Mouse (Mus musculus): Measurements from ENCODE around the gene Wasl. TPM values are rescaled to one million over a fixed set of nuclear protein-coding genes. Genes with fewer than 3 reads are reported as not detected.

Gene Wasl
- polyA plus RNA-seq, 1 experiment = 62.3 TPM

DNA sequence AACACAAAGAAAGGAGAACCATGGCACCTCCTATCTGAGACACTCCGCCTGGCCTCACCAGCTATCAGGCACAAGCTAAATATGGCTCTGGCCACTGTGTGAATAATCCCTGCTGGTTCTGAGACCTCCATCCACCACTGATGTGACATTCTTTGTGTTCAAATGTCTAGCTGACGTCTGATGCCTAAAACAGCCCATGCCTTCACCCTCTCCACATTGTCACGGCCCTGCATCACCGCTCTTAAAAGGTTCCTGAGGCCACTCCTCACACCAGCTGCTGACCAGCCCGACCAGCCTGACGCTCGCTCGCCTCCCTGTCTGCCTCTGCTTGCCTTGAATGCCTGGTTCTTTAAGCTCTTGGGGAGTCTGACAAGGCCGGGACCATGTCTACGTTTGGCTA is 67.3 kb downstream of the Wasl start, which contains the start of gene Lmod2:
Gene Lmod2, plus strand, starts transcription at position 263 of the 400 bp plus-strand sequence.
- H3K9me3 ChIP-seq (replicated peaks; ENCODE audit: control insufficient read depth, insufficient read depth, low read length, poor library complexity, severe bottlenecking) = no peaks in the 10 kb centered on the region
- no peak for TF ChIP-seq EP300 (IDR thresholded peaks at IDR 0.05; ENCODE audit: insufficient read depth, low read depth, low read length)
- TF ChIP-seq CTCF (IDR thresholded peaks at IDR 0.05; ENCODE audit: low read depth, low read length) = no peak
- no peak for TF ChIP-seq POLR2A (IDR thresholded peaks at IDR 0.05; ENCODE audit: insufficient read depth, low read length)
- no peak within 1 kb of the TSS for H3K4me3 ChIP-seq (ENCODE audit: low read depth, low read length)
- no peak within 1 kb of the TSS for H3K27ac ChIP-seq (ENCODE audit: insufficient read depth, low read length)
- no peaks in the 10 kb centered on the region for H3K36me3 ChIP-seq (ENCODE audit: control insufficient read depth, insufficient read depth, low read length, poor library complexity, severe bottlenecking)
- no peaks in the 10 kb centered on the region for H3K4me1 ChIP-seq (ENCODE audit: control insufficient read depth, insufficient read depth, low read length)
- no peaks in the 10 kb centered on the region for H3K27me3 ChIP-seq (ENCODE audit: control insufficient read depth, insufficient read depth, low read length, poor library complexity, severe bottlenecking)
- H3K9ac ChIP-seq (ENCODE audit: low read depth, poor library complexity, severe bottlenecking) = no peak within 1 kb of the TSS

DNA sequence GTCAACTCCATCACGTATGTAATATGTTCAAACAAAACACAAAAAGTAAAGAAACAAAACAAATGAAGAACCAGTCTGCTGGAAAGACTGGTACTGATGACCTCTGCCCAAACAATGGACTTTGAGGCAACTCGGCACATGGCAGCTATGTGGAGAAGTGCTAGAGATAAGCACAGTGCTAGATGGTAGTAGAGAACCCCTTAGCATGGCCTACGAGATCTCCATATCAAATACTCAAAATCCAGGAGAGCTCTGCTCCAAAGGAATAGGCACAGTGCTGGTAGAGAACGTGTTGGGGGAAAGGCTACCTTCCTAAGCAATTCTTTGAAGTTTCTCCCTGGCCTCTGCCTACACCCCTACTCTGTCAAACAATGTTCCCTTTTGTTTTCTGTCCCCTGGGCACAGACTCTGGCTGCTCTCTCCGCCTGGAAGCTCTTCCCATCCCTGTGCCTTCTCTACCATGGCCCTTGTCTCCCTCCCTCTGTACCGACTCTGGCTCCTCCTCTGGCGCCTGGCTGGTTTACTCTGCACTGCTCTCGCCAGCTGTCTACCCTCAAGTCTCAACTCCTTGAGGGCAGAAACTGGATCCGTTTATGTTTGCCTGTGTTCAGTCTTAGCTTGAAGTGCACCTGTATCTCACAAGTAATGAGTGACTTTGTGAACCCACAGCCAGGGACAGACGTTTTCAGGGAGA is 73.1 kb downstream of the Wasl start:
- H3K9ac ChIP-seq (ENCODE audit: low read depth, poor library complexity, severe bottlenecking) = no peak overlapping the region
- H3K4me3 ChIP-seq (ENCODE audit: low read depth, low read length) = no peak overlapping the region
- no peaks in the 10 kb centered on the region for H3K36me3 ChIP-seq (ENCODE audit: control insufficient read depth, insufficient read depth, low read length, poor library complexity, severe bottlenecking)
- H3K9me3 ChIP-seq (replicated peaks; ENCODE audit: control insufficient read depth, insufficient read depth, low read length, poor library complexity, severe bottlenecking) = no peaks in the 10 kb centered on the region
- TF ChIP-seq CTCF (IDR thresholded peaks at IDR 0.05; ENCODE audit: low read depth, low read length) (no peak), EP300 (IDR thresholded peaks at IDR 0.05; ENCODE audit: insufficient read depth, low read depth, low read length) (no peak), POLR2A (IDR thresholded peaks at IDR 0.05; ENCODE audit: insufficient read depth, low read length) (no peak)
- no peak overlapping the region for H3K27ac ChIP-seq (ENCODE audit: insufficient read depth, low read length)
- H3K27me3 ChIP-seq (ENCODE audit: control insufficient read depth, insufficient read depth, low read length, poor library complexity, severe bottlenecking) = no peaks in the 10 kb centered on the region
- H3K4me1 ChIP-seq (ENCODE audit: control insufficient read depth, insufficient read depth, low read length) = no peaks in the 10 kb centered on the region

DNA sequence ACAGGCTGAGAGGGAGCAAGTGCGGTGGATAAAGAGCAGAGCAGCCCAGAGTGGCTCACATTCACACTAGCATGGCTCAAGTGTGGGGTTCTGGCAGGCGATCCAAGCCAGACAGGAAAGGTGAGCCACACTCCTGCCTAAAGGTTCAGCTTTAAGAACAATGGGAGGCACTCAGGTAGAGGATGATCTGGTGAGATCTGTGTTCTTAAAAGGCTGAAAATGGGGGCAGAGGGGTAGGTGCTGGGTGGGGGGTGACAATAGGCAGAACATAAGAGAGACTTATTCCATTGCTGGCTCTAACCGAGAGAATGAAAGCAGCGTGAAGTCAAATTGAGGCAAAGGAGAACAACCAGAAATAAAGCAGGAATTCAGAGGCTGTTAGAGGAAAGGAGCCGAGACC is 74.5 kb downstream of the Wasl start:
- Histone ChIP-seq H3K27ac (ENCODE audit: insufficient read depth, low read length) (no peak overlapping the region), H3K4me3 (ENCODE audit: low read depth, low read length) (no peak overlapping the region), H3K4me1 (ENCODE audit: control insufficient read depth, insufficient read depth, low read length) (no peaks in the 10 kb centered on the region), H3K9ac (ENCODE audit: low read depth, poor library complexity, severe bottlenecking) (no peak overlapping the region), H3K27me3 (ENCODE audit: control insufficient read depth, insufficient read depth, low read length, poor library complexity, severe bottlenecking) (no peaks in the 10 kb centered on the region), H3K9me3 (replicated peaks; ENCODE audit: control insufficient read depth, insufficient read depth, low read length, poor library complexity, severe bottlenecking) (no peaks in the 10 kb centered on the region), H3K36me3 (ENCODE audit: control insufficient read depth, insufficient read depth, low read length, poor library complexity, severe bottlenecking) (no peaks in the 10 kb centered on the region)
- TF ChIP-seq CTCF (IDR thresholded peaks at IDR 0.05; ENCODE audit: low read depth, low read length) (no peak), POLR2A (IDR thresholded peaks at IDR 0.05; ENCODE audit: insufficient read depth, low read length) (no peak), EP300 (IDR thresholded peaks at IDR 0.05; ENCODE audit: insufficient read depth, low read depth, low read length) (no peak)

DNA sequence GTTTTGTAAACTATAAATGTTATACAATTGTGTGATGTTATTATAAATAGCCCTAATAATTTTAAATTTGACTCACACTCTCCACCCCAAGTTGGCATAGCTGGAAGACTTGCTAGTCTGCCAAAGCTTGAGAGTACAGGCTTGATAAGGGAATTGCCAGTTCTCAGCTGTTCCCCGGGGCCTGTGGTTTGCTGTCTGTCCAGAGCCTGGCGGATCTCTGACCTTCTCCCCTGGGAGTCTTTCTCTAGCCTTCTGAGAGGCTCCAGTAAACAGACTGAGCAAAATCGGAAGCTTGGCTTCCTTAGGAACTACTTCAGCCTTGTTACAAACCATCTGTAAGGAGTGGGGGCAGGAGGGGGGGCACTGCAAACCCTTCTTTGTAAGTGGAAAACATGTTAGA is 77.9 kb downstream of the Wasl start:
- Histone ChIP-seq H3K27ac (ENCODE audit: insufficient read depth, low read length) (no peak overlapping the region), H3K4me3 (ENCODE audit: low read depth, low read length) (no peak overlapping the region), H3K9me3 (replicated peaks; ENCODE audit: control insufficient read depth, insufficient read depth, low read length, poor library complexity, severe bottlenecking) (no peaks in the 10 kb centered on the region), H3K9ac (ENCODE audit: low read depth, poor library complexity, severe bottlenecking) (no peak overlapping the region), H3K27me3 (ENCODE audit: control insufficient read depth, insufficient read depth, low read length, poor library complexity, severe bottlenecking) (no peaks in the 10 kb centered on the region), H3K4me1 (ENCODE audit: control insufficient read depth, insufficient read depth, low read length) (no peaks in the 10 kb centered on the region), H3K36me3 (ENCODE audit: control insufficient read depth, insufficient read depth, low read length, poor library complexity, severe bottlenecking) (no peaks in the 10 kb centered on the region)
- TF ChIP-seq CTCF (IDR thresholded peaks at IDR 0.05; ENCODE audit: low read depth, low read length) (no peak), POLR2A (IDR thresholded peaks at IDR 0.05; ENCODE audit: insufficient read depth, low read length) (no peak)

DNA sequence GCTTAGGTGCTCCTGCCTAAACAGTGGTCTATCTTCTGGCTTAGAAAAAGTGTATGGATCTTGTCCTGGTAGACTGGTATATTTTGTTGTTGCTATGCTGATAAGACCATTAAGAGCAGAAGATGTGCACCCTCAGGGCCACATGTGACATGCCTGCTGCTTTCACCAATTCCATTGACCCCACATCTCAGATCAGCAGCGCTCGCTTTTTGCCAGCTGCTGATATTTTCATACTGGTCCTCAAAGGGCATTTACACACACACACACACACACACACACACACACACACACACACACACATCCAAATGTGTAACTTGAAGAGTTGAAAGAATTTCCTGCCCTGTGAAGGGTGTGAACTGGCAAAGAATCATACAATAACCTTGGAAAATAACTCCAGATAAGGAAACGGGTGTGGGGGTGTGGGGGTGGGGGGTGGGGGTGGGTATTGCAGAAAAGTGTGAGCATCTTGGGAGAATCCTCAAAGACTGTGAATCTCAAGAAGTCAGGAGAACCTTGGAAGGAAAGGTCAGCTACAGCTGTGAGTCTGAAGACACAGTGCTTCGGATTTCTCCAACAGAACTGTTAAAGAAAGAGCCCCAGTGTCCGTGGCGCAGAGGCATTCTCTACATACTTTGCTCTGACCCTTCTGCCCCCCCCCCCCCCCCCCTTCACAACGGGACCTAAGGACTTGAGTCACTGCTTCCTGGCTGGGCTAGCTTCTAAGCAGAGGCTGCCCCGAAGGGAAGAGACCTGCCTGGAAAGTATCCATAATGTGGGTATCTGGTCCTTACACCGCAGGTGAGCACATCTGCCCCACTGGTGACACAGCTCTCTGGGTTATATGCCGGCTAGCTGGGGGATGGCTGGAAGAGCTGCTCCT is 79.1 kb downstream of the Wasl start:
- Histone ChIP-seq H3K27ac (ENCODE audit: insufficient read depth, low read length) (no peak overlapping the region), H3K9ac (ENCODE audit: low read depth, poor library complexity, severe bottlenecking) (no peak overlapping the region), H3K4me3 (ENCODE audit: low read depth, low read length) (no peak overlapping the region), H3K27me3 (ENCODE audit: control insufficient read depth, insufficient read depth, low read length, poor library complexity, severe bottlenecking) (no peaks in the 10 kb centered on the region), H3K4me1 (ENCODE audit: control insufficient read depth, insufficient read depth, low read length) (no peaks in the 10 kb centered on the region), H3K9me3 (replicated peaks; ENCODE audit: control insufficient read depth, insufficient read depth, low read length, poor library complexity, severe bottlenecking) (no peaks in the 10 kb centered on the region), H3K36me3 (ENCODE audit: control insufficient read depth, insufficient read depth, low read length, poor library complexity, severe bottlenecking) (no peaks in the 10 kb centered on the region)
- no peak for TF ChIP-seq POLR2A (IDR thresholded peaks at IDR 0.05; ENCODE audit: insufficient read depth, low read length)
- TF ChIP-seq EP300 (IDR thresholded peaks at IDR 0.05; ENCODE audit: insufficient read depth, low read depth, low read length) = no peak
- TF ChIP-seq CTCF (IDR thresholded peaks at IDR 0.05; ENCODE audit: low read depth, low read length) = no peak

DNA sequence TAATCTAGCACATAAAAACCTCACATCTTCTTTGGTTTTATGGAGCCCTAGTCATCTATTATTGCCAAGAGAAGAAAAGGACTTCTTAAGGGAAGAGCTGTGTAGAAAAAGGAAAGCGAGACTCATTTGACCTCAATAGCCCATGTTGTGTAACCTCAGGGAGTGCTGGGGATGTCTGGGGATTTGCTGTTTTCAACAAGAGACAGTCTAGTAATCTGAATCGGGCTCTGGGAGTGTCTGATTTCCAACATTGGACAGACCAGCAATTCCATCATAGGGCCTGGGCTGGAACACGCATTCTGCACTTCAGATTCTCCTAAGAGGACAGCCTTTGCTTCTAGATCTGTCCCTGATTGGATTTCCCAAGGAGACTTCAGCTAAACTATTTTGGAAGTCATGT is 81.4 kb downstream of the Wasl start:
- Histone ChIP-seq H3K9ac (ENCODE audit: low read depth, poor library complexity, severe bottlenecking) (no peak overlapping the region), H3K27ac (ENCODE audit: insufficient read depth, low read length) (no peak overlapping the region)
- TF ChIP-seq CTCF (IDR thresholded peaks at IDR 0.05; ENCODE audit: low read depth, low read length) (no peak), POLR2A (IDR thresholded peaks at IDR 0.05; ENCODE audit: insufficient read depth, low read length) (no peak), EP300 (IDR thresholded peaks at IDR 0.05; ENCODE audit: insufficient read depth, low read depth, low read length) (no peak)

More for the DNA sequence above, 81.4 kb downstream of the Wasl start:
- H3K36me3 ChIP-seq (ENCODE audit: control insufficient read depth, insufficient read depth, low read length, poor library complexity, severe bottlenecking) = no peaks in the 10 kb centered on the region
- H3K4me3 ChIP-seq (ENCODE audit: low read depth, low read length) = no peak overlapping the region
- H3K4me1 ChIP-seq (ENCODE audit: control insufficient read depth, insufficient read depth, low read length) = no peaks in the 10 kb centered on the region
- H3K9me3 ChIP-seq (replicated peaks; ENCODE audit: control insufficient read depth, insufficient read depth, low read length, poor library complexity, severe bottlenecking) = no peaks in the 10 kb centered on the region
- H3K27me3 ChIP-seq (ENCODE audit: control insufficient read depth, insufficient read depth, low read length, poor library complexity, severe bottlenecking) = no peaks in the 10 kb centered on the region
